Mouse (Mus musculus): ENCODE results near the gene Apba2.

DNA sequence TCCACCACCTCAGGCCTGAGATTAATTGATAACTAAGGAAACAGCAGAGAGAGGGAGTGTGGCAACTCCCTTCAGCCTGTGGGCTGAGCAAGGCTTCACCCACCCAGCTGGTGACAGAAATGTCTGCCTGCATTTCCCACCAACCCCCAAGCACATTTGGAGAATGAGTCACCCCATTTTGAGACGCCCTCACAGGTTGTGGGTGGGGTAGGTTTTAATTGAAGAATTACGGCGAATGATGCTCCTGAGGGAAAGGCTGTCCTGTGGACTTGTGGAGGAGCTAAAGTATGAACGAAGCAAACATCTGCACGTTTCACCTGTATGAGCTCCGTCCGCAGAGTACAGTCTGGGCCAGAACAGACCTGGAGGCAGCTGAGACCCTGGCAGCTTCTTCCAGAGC is 250.6 kb downstream of the Apba2 start:
- TF ChIP-seq CTCF (conservative IDR thresholded peaks at IDR 0.05; ENCODE audit: insufficient read depth, insufficient read length, low read depth, low read length) (no peak), POLR2A (IDR thresholded peaks at IDR 0.05; ENCODE audit: low read depth, low read length) (no peak)

Measured in kidney, adult 2 months (tissue).